Mouse (Mus musculus) bone marrow macrophage, adult 2 months (primary cell): Measurements from ENCODE around the gene Slc25a33.

Experiments
- CTCF ChIP-seq: IDR thresholded peaks from 2 replicates; pipeline ENCODE4 v1.5.1; 2012; ENCODE audit warnings: low read depth, mild to moderate bottlenecking, low read length, moderate library complexity
- POLR2A ChIP-seq: IDR thresholded peaks from 2 replicates; pipeline ENCODE4 v1.6.1; 2012; ENCODE audit warnings: mild to moderate bottlenecking, low read depth, low read length, borderline replicate concordance

DNA sequence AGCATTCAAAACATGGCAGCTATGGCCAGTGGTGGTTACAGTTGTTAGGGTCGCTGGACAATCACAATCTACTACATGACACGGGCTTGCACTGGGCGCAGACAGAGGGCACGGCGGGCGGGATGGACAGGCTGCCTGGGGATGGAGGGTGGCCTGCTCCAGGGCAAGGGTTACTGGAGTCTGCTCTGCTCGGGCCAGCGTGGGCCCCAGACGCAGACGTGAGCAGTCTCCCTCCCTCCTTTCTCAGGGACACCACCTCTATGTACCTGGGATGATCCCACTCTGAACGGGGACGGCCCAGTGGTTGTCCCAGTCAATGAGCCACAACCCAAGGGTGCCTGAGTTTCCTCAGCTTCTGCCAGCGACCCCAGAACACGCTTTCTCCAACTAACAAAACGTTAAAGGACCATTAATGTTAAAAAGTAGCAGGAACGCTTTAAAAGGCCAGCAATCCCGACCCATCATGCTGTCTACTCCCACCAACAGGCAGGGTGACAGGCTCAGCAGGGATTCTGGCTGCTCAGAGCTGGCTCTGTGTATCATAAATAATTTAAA is 49.1 kb downstream of the Slc25a33 start:
- TF ChIP-seq POLR2A (no peak), CTCF (no peak)
